In the genomic region with DNA sequence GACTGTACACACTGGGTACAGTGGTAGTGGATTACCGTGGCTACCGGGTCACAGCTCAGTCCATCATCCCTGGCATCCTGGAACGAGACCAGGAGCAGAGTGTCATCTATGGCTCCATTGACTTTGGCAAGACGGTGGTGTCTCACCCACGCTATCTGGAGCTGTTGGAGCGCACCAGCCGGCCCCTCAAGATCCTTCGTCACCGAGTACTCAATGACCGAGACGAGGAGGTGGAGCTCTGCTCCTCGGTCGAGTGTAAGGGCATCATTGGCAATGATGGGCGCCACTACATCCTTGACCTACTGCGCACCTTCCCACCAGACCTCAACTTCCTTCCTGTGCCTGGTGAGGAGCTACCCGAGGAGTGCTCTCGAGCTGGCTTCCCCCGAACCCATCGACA, we compare ENCODE assay signal across 22 mouse cellular contexts. TPM values are rescaled to one million over a fixed set of nuclear protein-coding genes. Genes with fewer than 3 reads are reported as not detected.
DNase-seq lines count a peak whose midpoint lies in the region; ATAC-seq and TF ChIP-seq lines count a peak whose summit lies in the region.
"Had no signal": no experiment of that assay in that cellular context is flagged by ENCODE, and none has a peak within 500 bp of the region (broad histone marks: within the 10 kb centered on the region; RNA-seq: fewer than 3 reads in every experiment).

No protein-coding gene starts in this region.

- no peak for TF ChIP-seq EP300 in liver, postnatal 0 days (IDR thresholded peaks at IDR 0.05; ENCODE audit: low read depth)

- no peak for ATAC-seq in heart, embryonic 12.5 days (ENCODE audit: insufficient number of reproducible peaks, low FRiP score)
- no peak for ATAC-seq in liver, postnatal 0 days
- ATAC-seq: forebrain, embryonic 14.5 days; forebrain, embryonic 16.5 days had no signal

- no peaks in the 10 kb centered on the region for H3K9me3 ChIP-seq in heart, embryonic 12.5 days (replicated peaks)
- no peaks in the 10 kb centered on the region for H3K9me3 ChIP-seq in liver, postnatal 0 days (ENCODE audit: low read length)
- H3K9me3 ChIP-seq: embryonic facial prominence, embryonic 15.5 days had no signal

- peak; percentile 85 for DNase-seq in heart, adult 11 months
- DNase-seq in liver, postnatal 0 days: peak; percentile 11
- no peak for DNase-seq in liver
- DNase-seq in testis, postnatal 10 days (ENCODE audit: low spot score): peak; percentile 31
- no peak for DNase-seq in testis, postnatal 14 days (ENCODE audit: low spot score)
- DNase-seq in ovary, adult 18-20 months (ENCODE audit: low spot score): no peak
- DNase-seq: adrenal gland, adult 2 months; adrenal gland, postnatal 10 days; adrenal gland, postnatal 25 days; cerebellum, adult 11 months; cerebellum, adult 18-20 months; cerebellum, adult 9-10 months; cerebellum, postnatal 36 days; embryo, embryonic 11 days had no signal

- 92% methylated on average over 19 of the region's 19 CpGs for WGBS in heart, embryonic 12.5 days
- 77% methylated on average over 19 of the region's 19 CpGs for WGBS in liver, postnatal 0 days (ENCODE audit: insufficient replicate concordance)

- H3K36me3 ChIP-seq in heart, embryonic 12.5 days: peaks cover 98% of the 10 kb centered on the region
- peaks cover 83% of the 10 kb centered on the region for H3K36me3 ChIP-seq in liver, postnatal 0 days (replicated peaks; ENCODE audit: insufficient read depth, low read length)

- H3K27me3 ChIP-seq in heart, embryonic 12.5 days (replicated peaks): no peaks in the 10 kb centered on the region
- no peaks in the 10 kb centered on the region for H3K27me3 ChIP-seq in liver, postnatal 0 days (ENCODE audit: insufficient read depth, low read length)
- H3K27me3 ChIP-seq: embryonic facial prominence, embryonic 13.5 days; embryonic facial prominence, embryonic 15.5 days; forebrain, embryonic 12.5 days had no signal

- no peak overlapping the region for H3K9ac ChIP-seq in heart, embryonic 12.5 days
- no peak overlapping the region for H3K9ac ChIP-seq in liver, postnatal 0 days (replicated peaks)
- H3K9ac ChIP-seq: embryonic facial prominence, embryonic 13.5 days; embryonic facial prominence, embryonic 15.5 days; forebrain, embryonic 12.5 days had no signal

- no peak overlapping the region for H3K4me3 ChIP-seq in heart, embryonic 12.5 days
- no peak overlapping the region for H3K4me3 ChIP-seq in liver, postnatal 0 days (ENCODE audit: low read depth, low read length)
- H3K4me3 ChIP-seq: embryonic facial prominence, embryonic 13.5 days; embryonic facial prominence, embryonic 15.5 days; erythroblast, embryonic 14.5 days; forebrain, embryonic 10.5 days; forebrain, embryonic 12.5 days had no signal

- no peaks in the 10 kb centered on the region for H3K4me1 ChIP-seq in heart, embryonic 12.5 days (replicated peaks)
- no peaks in the 10 kb centered on the region for H3K4me1 ChIP-seq in liver, postnatal 0 days (ENCODE audit: insufficient read depth)
- H3K4me1 ChIP-seq: embryonic facial prominence, embryonic 13.5 days; embryonic facial prominence, embryonic 15.5 days; forebrain, embryonic 10.5 days; forebrain, embryonic 12.5 days had no signal

- no peak overlapping the region for H3K4me2 ChIP-seq in heart, embryonic 12.5 days
- no peak overlapping the region for H3K4me2 ChIP-seq in liver, postnatal 0 days (ENCODE audit: low read depth, low read length)
- H3K4me2 ChIP-seq: embryonic facial prominence, embryonic 13.5 days; embryonic facial prominence, embryonic 15.5 days; forebrain, embryonic 12.5 days had no signal

- no peak for TF ChIP-seq CTCF in liver, postnatal 0 days (IDR thresholded peaks at IDR 0.05; ENCODE audit: low read depth)

- H3K27ac ChIP-seq in heart, embryonic 12.5 days (ENCODE audit: poor library complexity, severe bottlenecking): no peak overlapping the region
- no peak overlapping the region for H3K27ac ChIP-seq in liver, postnatal 0 days (ENCODE audit: low read depth)
- H3K27ac ChIP-seq: embryonic facial prominence, embryonic 13.5 days; embryonic facial prominence, embryonic 15.5 days; forebrain, embryonic 10.5 days; forebrain, embryonic 12.5 days had no signal

RNA-seq across cellular contexts. Expression of a gene that starts 12.3 kb away (rescaled TPM):
- 70.0 and 71.3 TPM in 2 replicates for polyA plus RNA-seq in heart, embryonic 12.5 days (2016; fragmentation: Nextera tagmentation; extraction: Ambion mirVana)
- 31.2 and 35.6 TPM in 2 replicates for polyA plus RNA-seq in liver, postnatal 0 days (2015; fragmentation: Nextera tagmentation; extraction: Ambion mirVana)

RNA-seq across cellular contexts. Expression of a gene that starts 42.2 kb away (rescaled TPM):
- polyA plus RNA-seq in heart, embryonic 12.5 days (2016; fragmentation: Nextera tagmentation; extraction: Ambion mirVana): 3.5 and 4.0 TPM in 2 replicates
- 2.2 and 2.6 TPM in 2 replicates for polyA plus RNA-seq in liver, postnatal 0 days (2015; fragmentation: Nextera tagmentation; extraction: Ambion mirVana)

RNA-seq across cellular contexts. Expression of a gene that starts 50.9 kb away (rescaled TPM):
- polyA plus RNA-seq in heart, embryonic 12.5 days (2016; fragmentation: Nextera tagmentation; extraction: Ambion mirVana): 9.1 and 9.3 TPM in 2 replicates
- 0.75 and 0.84 TPM in 2 replicates for polyA plus RNA-seq in liver, postnatal 0 days (2015; fragmentation: Nextera tagmentation; extraction: Ambion mirVana)

Comparison
In these comparisons a context has a peak if more than half of its experiments do, and no peak if none do; other contexts are left out.
1. DNase-seq: peak in heart, adult 11 months (single experiment), liver, postnatal 0 days (single experiment) and testis, postnatal 10 days (single experiment); none in liver (single experiment), testis, postnatal 14 days (single experiment) and ovary, adult 18-20 months (single experiment).